ENCODE assay signal across 15 mouse cellular contexts in genomic region chr1:167579131-167579530, GRCm38 (mm10). TPM values are rescaled to one million over a fixed set of nuclear protein-coding genes. Genes with fewer than 3 reads are reported as not detected.
"Had no signal": no experiment of that assay in that cellular context is flagged by ENCODE, and none has a peak within 500 bp of the region (broad histone marks: within the 10 kb centered on the region; RNA-seq: fewer than 3 reads in every experiment).

No protein-coding gene starts in this region.

- DNase-seq: gastrocnemius, adult 2 months; gastrocnemius, postnatal 10 days; gastrocnemius, postnatal 25 days; heart, adult 2 months; heart, postnatal 14 days; heart, postnatal 36 days; kidney, adult 11 months; kidney, adult 2 months; kidney, adult 9 months; kidney, postnatal 14 days; kidney, postnatal 36 days; layer of hippocampus, adult 9-11 months; layer of hippocampus, postnatal 36 days; left cerebral cortex, postnatal 4 days had no signal

RNA-seq across cellular contexts. Expression of gene Rxrg, which starts 19.1 kb away (rescaled TPM):
- total RNA-seq: hematopoietic stem cell, adult 5-6 weeks had no signal
